Mouse (Mus musculus): Measurements from ENCODE around the gene Gps2. TPM values are rescaled to one million over a fixed set of nuclear protein-coding genes. Genes with fewer than 3 reads are reported as not detected.

Gene Gps2
- polyA plus RNA-seq, 1 experiment from 2014 or later = 70.3 TPM

GRCm38 (mm10) chr11:69900471-69901405 lies 12.9 kb upstream of the Gps2 start, which contains the start of the genes 2810408A11Rik and Neurl4:
TSS of gene 2810408A11Rik (minus strand) at chr11:69900987.
TSS of gene Neurl4 (plus strand) at chr11:69901072.
- Histone ChIP-seq H3K36me3 (ENCODE audit: control insufficient read depth, insufficient read depth, low read length) (peaks cover 7% of the 10 kb centered on the region), H3K27me3 (ENCODE audit: control insufficient read depth, insufficient read depth, low read depth, low read length) (no peaks in the 10 kb centered on the region)
- 0% methylated on average over 38 of the region's 38 CpGs for WGBS

DNA sequence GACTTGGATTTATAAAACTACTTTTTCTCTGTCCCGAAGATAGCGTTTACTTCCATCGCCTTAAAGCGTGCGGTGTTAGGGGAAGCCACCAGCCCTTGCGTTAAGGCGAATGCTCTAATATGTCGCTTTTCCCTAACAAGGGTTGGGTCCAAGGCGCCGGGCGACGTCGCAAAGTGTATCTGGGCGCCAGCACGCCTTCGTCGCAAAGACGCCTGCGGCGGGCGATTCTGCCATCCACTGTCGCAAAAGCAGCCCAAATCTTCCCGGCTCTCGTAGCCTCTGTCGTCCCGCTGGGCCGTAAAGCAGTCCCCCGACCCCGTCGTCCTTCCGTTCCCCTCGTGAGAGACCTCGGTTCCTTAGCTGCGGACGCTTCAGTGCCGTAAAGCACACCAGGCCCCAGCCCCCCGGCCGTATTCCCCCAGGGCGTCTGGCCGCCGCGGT lies 12.3 kb upstream of the Gps2 start:
- Histone ChIP-seq H3K4me2 (ENCODE audit: low read length) (peak overlapping the region; percentile 84), H3K9ac (ENCODE audit: low read depth, low read length) (peak overlapping the region; percentile 97), H3K4me3 (ENCODE audit: low read depth, low read length) (peak overlapping the region; percentile 74), H3K27me3 (ENCODE audit: control insufficient read depth, insufficient read depth, low read depth, low read length) (no peaks in the 10 kb centered on the region), H3K36me3 (ENCODE audit: control insufficient read depth, insufficient read depth, low read length) (peaks cover 14% of the 10 kb centered on the region), H3K4me1 (ENCODE audit: control insufficient read depth, insufficient read depth, low read length) (peaks cover 22% of the 10 kb centered on the region), H3K27ac (ENCODE audit: low read length) (peak overlapping the region; percentile 97), H3K9me3 (replicated peaks; ENCODE audit: control insufficient read depth, low read length, poor library complexity, severe bottlenecking) (no peaks in the 10 kb centered on the region)
- ATAC-seq = peak; percentile 77
- WGBS = under 1% methylated on average over 42 of the region's 42 CpGs

More at GRCm38 (mm10) chr11:69900471-69901405, 12.9 kb upstream of the Gps2 start, which contains the start of the genes 2810408A11Rik and Neurl4:
- Histone ChIP-seq H3K9me3 (replicated peaks; ENCODE audit: control insufficient read depth, low read length, poor library complexity, severe bottlenecking) (no peaks in the 10 kb centered on the region), H3K4me1 (ENCODE audit: control insufficient read depth, insufficient read depth, low read length) (peaks cover 22% of the 10 kb centered on the region), H3K27ac (ENCODE audit: low read length) (peak within 1 kb of the TSS; percentile 97), H3K9ac (ENCODE audit: low read depth, low read length) (peak within 1 kb of the TSS; percentile 97), H3K4me3 (ENCODE audit: low read depth, low read length) (peak within 1 kb of the TSS; percentile 74), H3K4me2 (ENCODE audit: low read length) (peak within 1 kb of the TSS; percentile 84)
- ATAC-seq = peak; percentile 97

DNA sequence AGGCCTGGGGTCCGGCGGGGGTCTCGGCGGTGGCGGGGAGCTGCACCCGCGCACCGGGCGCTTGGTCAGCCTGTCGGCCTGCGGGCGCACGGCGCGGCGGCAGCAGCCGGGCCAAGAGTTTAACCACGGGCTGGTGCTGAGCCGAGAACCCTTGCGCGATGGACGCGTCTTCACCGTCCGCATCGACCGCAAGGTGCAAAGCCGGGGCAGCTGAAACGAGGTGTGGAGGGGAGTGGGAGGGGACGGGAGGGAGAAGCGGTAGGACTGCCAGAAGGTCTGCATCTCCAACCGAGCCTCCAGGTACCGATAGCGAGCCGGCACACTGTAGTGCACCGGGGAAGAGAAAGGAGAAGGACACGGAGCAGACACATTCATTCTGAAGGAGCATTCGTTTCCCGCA lies 11.7 kb upstream of the Gps2 start:
- Histone ChIP-seq H3K4me3 (ENCODE audit: low read depth, low read length) (peak overlapping the region; percentile 74), H3K27me3 (ENCODE audit: control insufficient read depth, insufficient read depth, low read depth, low read length) (no peaks in the 10 kb centered on the region), H3K27ac (ENCODE audit: low read length) (peak overlapping the region; percentile 97), H3K4me2 (ENCODE audit: low read length) (peak overlapping the region; percentile 84), H3K9ac (ENCODE audit: low read depth, low read length) (peak overlapping the region; percentile 97), H3K4me1 (ENCODE audit: control insufficient read depth, insufficient read depth, low read length) (peaks cover 22% of the 10 kb centered on the region), H3K9me3 (replicated peaks; ENCODE audit: control insufficient read depth, low read length, poor library complexity, severe bottlenecking) (no peaks in the 10 kb centered on the region), H3K36me3 (ENCODE audit: control insufficient read depth, insufficient read depth, low read length) (peaks cover 19% of the 10 kb centered on the region)
- no peak for ATAC-seq
- WGBS = under 1% methylated on average over 39 of the region's 39 CpGs

GRCm38 (mm10) chr11:69902972-69903371 lies 10.7 kb upstream of the Gps2 start:
- 91% methylated on average over 13 of the region's 13 CpGs for WGBS
- H3K4me3 ChIP-seq (ENCODE audit: low read depth, low read length) = 0 out of 2 replicates have a peak overlapping the region, but pooled peaks have one; percentile 74

GRCm38 (mm10) chr11:69904311-69904710 lies 9.4 kb upstream of the Gps2 start:
- WGBS = 97% methylated on average over 9 of the region's 9 CpGs
- Histone ChIP-seq H3K9ac (ENCODE audit: low read depth, low read length) (no peak overlapping the region), H3K27me3 (ENCODE audit: control insufficient read depth, insufficient read depth, low read depth, low read length) (no peaks in the 10 kb centered on the region), H3K9me3 (replicated peaks; ENCODE audit: control insufficient read depth, low read length, poor library complexity, severe bottlenecking) (no peaks in the 10 kb centered on the region), H3K4me2 (ENCODE audit: low read length) (no peak overlapping the region), H3K4me3 (ENCODE audit: low read depth, low read length) (no peak overlapping the region), H3K4me1 (ENCODE audit: control insufficient read depth, insufficient read depth, low read length) (peaks cover 18% of the 10 kb centered on the region), H3K36me3 (ENCODE audit: control insufficient read depth, insufficient read depth, low read length) (peaks cover 37% of the 10 kb centered on the region), H3K27ac (ENCODE audit: low read length) (no peak overlapping the region)
- no peak for ATAC-seq

More at GRCm38 (mm10) chr11:69902972-69903371, 10.7 kb upstream of the Gps2 start:
- no peak overlapping the region for H3K27ac ChIP-seq (ENCODE audit: low read length)
- peaks cover 22% of the 10 kb centered on the region for H3K4me1 ChIP-seq (ENCODE audit: control insufficient read depth, insufficient read depth, low read length)
- peak overlapping the region; percentile 84 for H3K4me2 ChIP-seq (ENCODE audit: low read length)
- H3K9me3 ChIP-seq (replicated peaks; ENCODE audit: control insufficient read depth, low read length, poor library complexity, severe bottlenecking) = no peaks in the 10 kb centered on the region
- no peak for ATAC-seq
- H3K27me3 ChIP-seq (ENCODE audit: control insufficient read depth, insufficient read depth, low read depth, low read length) = no peaks in the 10 kb centered on the region
- peaks cover 28% of the 10 kb centered on the region for H3K36me3 ChIP-seq (ENCODE audit: control insufficient read depth, insufficient read depth, low read length)
- H3K9ac ChIP-seq (ENCODE audit: low read depth, low read length) = peak overlapping the region; percentile 97; the same call in 1 of the 2 replicates

DNA sequence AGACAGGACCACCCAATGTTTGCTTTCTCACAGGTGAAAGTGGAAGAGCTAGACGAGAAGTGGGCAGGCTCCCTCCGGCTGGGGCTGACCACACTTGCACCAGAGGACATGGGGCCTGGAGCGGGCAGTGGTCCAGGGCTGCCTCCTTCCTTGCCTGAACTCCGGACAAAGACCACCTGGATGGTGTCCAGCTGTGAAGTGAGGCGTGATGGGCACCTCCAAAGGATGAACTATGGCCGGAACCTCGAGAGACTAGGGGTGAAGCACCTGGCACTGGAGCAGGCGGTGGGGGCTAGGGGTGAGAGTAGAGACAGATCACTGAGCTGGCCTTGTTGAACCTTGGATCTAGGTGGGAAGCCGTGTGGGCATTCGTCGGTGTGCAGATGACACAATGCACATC lies 5.0 kb upstream of the Gps2 start:
- no peak overlapping the region for H3K4me2 ChIP-seq (ENCODE audit: low read length)
- H3K4me3 ChIP-seq (ENCODE audit: low read depth, low read length) = no peak overlapping the region
- no peaks in the 10 kb centered on the region for H3K27me3 ChIP-seq (ENCODE audit: control insufficient read depth, insufficient read depth, low read depth, low read length)
- H3K9ac ChIP-seq (ENCODE audit: low read depth, low read length) = no peak overlapping the region
- H3K27ac ChIP-seq (ENCODE audit: low read length) = no peak overlapping the region
- H3K9me3 ChIP-seq (replicated peaks; ENCODE audit: control insufficient read depth, low read length, poor library complexity, severe bottlenecking) = no peaks in the 10 kb centered on the region
- H3K36me3 ChIP-seq (ENCODE audit: control insufficient read depth, insufficient read depth, low read length) = peaks cover 58% of the 10 kb centered on the region
- no peak for ATAC-seq
- 92% methylated on average over 11 of the region's 11 CpGs for WGBS
- H3K4me1 ChIP-seq (ENCODE audit: control insufficient read depth, insufficient read depth, low read length) = peaks cover 6% of the 10 kb centered on the region

DNA sequence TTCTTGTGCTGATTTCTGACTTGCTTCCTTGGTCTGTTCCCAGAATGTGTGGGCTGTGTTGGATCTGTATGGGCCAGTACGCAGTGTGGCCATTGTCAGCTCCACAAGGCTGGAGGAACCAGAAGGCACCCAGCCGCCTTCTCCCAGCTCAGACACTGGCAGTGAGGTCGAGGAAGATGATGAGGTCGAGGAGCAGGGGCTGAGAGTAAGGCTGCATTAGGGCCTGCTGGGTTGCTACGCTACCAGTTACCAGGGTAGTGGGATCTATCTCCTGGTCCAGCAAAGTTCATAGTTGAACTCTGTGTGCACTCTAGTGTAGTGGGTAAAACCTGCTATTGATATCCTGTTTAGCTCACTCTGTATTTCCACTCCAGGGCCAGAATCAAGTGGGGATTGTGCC lies 4.5 kb upstream of the Gps2 start:
- no peak for ATAC-seq
- H3K27me3 ChIP-seq (ENCODE audit: control insufficient read depth, insufficient read depth, low read depth, low read length) = no peaks in the 10 kb centered on the region
- H3K4me1 ChIP-seq (ENCODE audit: control insufficient read depth, insufficient read depth, low read length) = peaks cover 7% of the 10 kb centered on the region
- H3K9ac ChIP-seq (ENCODE audit: low read depth, low read length) = no peak overlapping the region
- no peak overlapping the region for H3K4me3 ChIP-seq (ENCODE audit: low read depth, low read length)
- WGBS = 85% methylated on average over 5 of the region's 5 CpGs
- H3K4me2 ChIP-seq (ENCODE audit: low read length) = no peak overlapping the region
- H3K36me3 ChIP-seq (ENCODE audit: control insufficient read depth, insufficient read depth, low read length) = peaks cover 58% of the 10 kb centered on the region
- no peak overlapping the region for H3K27ac ChIP-seq (ENCODE audit: low read length)
- no peaks in the 10 kb centered on the region for H3K9me3 ChIP-seq (replicated peaks; ENCODE audit: control insufficient read depth, low read length, poor library complexity, severe bottlenecking)

DNA sequence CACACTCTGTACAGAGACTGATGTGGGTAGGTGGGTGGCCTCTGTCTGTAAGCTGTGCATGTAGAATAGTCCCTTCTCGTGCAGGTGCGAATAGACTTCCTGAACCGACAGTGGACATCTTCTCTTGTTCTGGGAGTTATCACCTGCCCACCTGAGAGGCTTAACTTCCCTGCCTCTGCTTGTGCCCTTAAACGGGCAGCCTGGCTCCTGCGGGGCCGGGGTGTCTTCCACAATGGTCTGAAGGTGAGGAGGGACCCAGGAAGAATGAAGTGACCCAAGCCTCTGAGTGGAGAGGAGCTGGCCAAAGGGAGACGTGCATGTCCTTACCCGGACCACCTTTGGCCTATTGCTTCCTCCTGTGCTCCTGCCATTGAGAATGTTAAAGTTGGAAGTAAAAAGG lies 3.5 kb upstream of the Gps2 start:
- H3K27me3 ChIP-seq (ENCODE audit: control insufficient read depth, insufficient read depth, low read depth, low read length) = no peaks in the 10 kb centered on the region
- H3K9ac ChIP-seq (ENCODE audit: low read depth, low read length) = no peak overlapping the region
- 94% methylated on average over 8 of the region's 8 CpGs for WGBS
- H3K27ac ChIP-seq (ENCODE audit: low read length) = no peak overlapping the region
- peaks cover 16% of the 10 kb centered on the region for H3K4me1 ChIP-seq (ENCODE audit: control insufficient read depth, insufficient read depth, low read length)
- ATAC-seq = no peak
- H3K36me3 ChIP-seq (ENCODE audit: control insufficient read depth, insufficient read depth, low read length) = peaks cover 53% of the 10 kb centered on the region
- H3K4me2 ChIP-seq (ENCODE audit: low read length) = no peak overlapping the region
- H3K4me3 ChIP-seq (ENCODE audit: low read depth, low read length) = no peak overlapping the region
- no peaks in the 10 kb centered on the region for H3K9me3 ChIP-seq (replicated peaks; ENCODE audit: control insufficient read depth, low read length, poor library complexity, severe bottlenecking)

All from midbrain, embryonic 16.5 days (tissue).